Mouse (Mus musculus) heart, postnatal 0 days (tissue): ENCODE measurements at regions not wholly inside any gene's neighbourhood (a gene's known extent, or its start where the extent isn't known, plus 50 kb on each side); places are given as distances from the start of the nearest gene placed in this dataset.

ENCODE experiments used
- CTCF ChIP-seq: IDR thresholded peaks from 2 replicates; pipeline ENCODE4 v1.5.1; 2016; ENCODE audit warnings: antibody characterized with exemption, control low read depth, low read depth
- EP300 ChIP-seq: IDR thresholded peaks from 2 replicates; pipeline ENCODE4 v1.6.1; 2016; ENCODE audit warnings: antibody characterized with exemption, low read depth

GRCm38 (mm10) chr13:42589136-42589535 lies 91.3 kb upstream of the Phactr1 start:
- TF ChIP-seq CTCF (peak; percentile 11), EP300 (no peak)
